Mouse (Mus musculus) forelimb bud, embryonic 11.5 days (tissue): Measurements from ENCODE around the gene Smyd1.
"Not testable (repeated sequence)": the region's sequence is repeated elsewhere in the genome, so short reads cannot be mapped to it uniquely, and the experiment has no call there.

Source experiments
- DNase-seq: peaks from one replicate; pipeline ENCODE4 v3.0.0-alpha.2; 2012; ENCODE audit warnings: low read depth, low spot score

Gene Smyd1

GRCm38 (mm10) chr6:71321826-71322283 lies at the start of gene Smyd1:
Smyd1 (minus strand) TSS chr6:71322233.
- DNase-seq: no peak

GRCm38 (mm10) chr6:71371085-71371605 lies 49.1 kb upstream of the Smyd1 start:
- DNase-seq: no peak

GRCm38 (mm10) chr6:71369416-71369815 lies 47.4 kb upstream of the Smyd1 start:
- DNase-seq: no peak

- no peak for DNase-seq
Observed at GRCm38 (mm10) chr6:71363995-71364394, 42.0 kb upstream of the Smyd1 start.

DNA sequence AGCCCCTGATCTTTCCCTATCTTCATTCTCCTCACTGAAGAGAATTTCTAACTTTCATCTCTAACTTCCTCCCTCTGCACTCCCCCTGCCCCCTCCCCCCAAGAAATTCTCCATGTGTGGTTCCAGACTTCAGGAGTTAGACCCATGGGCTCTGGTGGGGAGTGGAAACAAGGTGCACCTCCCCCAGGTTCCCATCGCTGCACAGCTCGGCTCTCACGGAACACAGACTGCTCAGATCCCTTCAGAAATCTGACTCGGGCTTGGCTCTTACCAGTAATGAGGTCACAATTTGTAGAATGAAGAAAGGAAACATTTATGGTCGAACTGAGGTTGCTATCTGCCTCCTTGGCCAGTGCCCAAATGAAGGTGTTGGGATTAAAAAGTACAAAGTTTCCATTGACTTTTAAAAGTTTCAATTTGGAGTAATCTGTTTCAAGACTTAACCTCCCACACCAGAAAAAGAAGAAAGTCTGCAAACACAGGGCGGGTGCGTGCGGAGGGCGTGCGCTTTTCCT lies 39.2 kb upstream of the Smyd1 start:
- no peak for DNase-seq

DNA sequence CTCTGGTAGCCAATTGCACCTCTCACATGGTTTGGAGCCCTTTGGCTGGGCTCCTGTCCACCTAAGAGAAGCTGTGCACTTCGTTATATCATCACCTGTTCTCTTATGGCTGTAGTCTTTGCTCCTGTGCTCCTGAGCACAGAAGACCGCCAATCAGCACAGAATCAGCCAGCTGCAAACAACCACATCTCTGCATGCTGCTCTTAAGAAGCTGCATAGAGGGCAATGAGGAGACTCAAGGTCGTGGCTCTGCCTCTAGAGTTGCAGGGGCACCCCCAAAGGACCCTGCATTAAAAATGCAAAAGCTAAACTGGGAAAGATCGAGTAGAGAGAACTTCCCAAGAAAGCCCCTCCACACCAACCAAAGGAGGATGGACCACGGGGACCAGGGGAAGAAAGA lies 38.7 kb upstream of the Smyd1 start:
- DNase-seq: no peak

DNA sequence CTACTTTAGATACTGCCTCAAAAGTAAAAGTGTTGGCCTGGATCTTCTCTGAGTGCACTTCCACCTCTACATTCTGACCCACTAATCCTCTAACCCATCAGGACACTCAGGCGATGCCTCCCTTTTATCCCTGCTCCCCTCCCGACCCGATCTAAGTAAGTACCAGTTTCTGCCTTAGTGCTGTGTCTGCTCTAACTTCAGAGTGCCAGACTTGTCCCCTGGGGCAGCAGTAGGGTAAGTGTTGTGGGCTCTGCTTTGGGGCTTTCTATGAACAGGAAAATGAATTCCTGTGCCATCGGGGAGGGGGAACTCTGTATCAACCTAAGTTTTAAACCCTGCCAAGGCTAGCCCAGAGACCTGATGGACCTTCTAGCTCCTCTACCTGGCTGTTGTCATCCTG lies 38.2 kb upstream of the Smyd1 start:
- DNase-seq: no peak

GRCm38 (mm10) chr6:71357493-71357892 lies 35.5 kb upstream of the Smyd1 start:
- no peak for DNase-seq

DNA sequence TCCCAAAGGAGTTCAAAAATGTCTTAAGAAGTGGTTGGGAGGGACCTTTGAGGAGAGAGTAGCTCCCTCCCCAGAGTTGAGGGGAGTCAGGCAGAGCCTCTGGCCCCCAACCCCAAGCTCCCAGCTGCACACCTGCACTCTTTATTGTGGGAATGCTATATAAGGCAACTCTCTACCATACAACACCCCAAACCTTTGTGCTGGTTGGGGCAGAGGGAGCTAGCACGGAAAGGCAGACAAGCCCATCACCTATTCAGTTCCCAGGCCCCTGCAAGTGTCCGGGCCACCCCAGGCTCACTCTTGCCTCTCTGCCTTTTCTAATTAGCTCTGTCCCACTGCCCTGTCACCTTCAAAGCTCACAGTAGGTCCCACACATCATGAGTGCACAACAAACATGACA lies 31.7 kb upstream of the Smyd1 start:
- no peak for DNase-seq

GRCm38 (mm10) chr6:71352866-71353427 lies 30.9 kb upstream of the Smyd1 start:
- DNase-seq: no peak

GRCm38 (mm10) chr6:71352201-71352600 lies 30.2 kb upstream of the Smyd1 start:
- DNase-seq: no peak

DNA sequence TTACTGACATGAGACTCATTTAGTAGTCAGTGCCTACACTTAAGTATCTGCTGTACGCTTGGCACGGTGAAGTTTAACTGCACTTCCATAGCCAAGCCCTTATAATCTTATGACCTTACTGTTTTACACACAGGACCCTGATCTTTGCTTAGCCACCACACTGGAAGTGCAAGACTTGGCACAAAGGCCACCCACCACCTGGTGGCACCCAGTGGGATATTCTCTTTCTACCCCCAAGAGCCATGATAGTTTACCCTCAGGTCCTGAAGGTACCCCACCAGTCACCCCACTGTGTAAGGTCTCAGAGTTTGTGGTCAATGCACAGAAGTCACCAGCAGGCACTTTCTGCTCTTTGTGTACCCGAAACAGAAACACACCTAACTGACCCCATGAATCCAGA lies 29.2 kb upstream of the Smyd1 start:
- no peak for DNase-seq

DNA sequence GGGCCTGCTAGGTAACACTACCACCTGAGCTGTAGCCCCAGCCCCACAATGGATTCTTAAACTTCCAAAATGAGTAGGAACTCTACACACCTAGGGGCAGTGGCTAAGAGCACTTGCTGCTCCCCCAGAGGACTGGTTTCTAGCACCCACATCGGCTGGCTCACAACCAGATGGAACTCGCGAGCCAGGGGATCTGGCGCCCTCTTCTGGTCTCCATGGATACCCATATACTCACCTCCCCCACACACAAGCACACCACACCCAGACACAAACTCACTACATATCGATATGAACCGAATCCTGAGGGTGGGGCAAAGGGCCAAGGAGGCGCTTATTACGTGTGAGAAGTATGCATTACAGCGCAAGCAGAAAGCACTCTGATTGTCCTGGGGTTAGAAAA lies 26.0 kb upstream of the Smyd1 start:
- DNase-seq: no peak

DNA sequence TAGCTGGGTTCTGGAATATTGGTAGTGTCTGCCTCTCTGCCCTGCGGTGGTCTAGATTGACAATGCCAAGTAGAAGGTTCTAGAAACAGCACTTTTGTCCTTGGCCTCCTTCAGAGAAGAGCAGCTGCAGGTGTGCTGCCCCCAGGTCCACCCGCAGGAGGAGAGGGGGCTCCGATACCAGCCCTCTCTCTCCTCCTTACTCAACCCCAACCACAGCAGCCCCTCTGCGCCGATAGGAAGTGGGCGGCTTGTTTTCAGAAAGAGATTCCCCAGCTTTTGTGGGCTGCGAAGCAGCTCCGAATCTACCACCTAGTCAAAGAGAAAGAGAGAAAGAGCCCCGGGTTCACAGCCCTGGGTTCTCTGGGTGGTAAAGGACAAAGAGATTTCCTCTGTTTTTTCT lies 19.1 kb upstream of the Smyd1 start:
- no peak for DNase-seq

DNA sequence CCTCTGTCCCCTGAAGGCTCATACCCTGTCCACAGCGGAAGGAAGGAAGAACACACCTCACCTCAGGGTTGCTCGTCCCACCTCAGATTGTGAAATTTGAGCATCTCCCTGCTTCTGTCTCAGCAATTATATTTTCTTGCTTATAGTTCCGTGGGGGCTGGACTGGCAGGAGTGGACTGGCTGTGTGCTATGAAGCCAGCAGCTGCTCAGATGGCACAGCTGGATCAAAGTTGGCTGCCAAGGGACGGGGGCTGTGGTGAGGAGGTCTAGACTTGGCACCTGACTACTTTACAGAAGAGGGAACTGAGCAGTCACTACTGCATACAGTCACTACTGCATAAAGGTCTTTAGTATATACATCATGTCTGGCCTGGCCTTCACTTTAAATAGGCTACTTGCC lies 17.3 kb upstream of the Smyd1 start:
- DNase-seq: no peak

DNA sequence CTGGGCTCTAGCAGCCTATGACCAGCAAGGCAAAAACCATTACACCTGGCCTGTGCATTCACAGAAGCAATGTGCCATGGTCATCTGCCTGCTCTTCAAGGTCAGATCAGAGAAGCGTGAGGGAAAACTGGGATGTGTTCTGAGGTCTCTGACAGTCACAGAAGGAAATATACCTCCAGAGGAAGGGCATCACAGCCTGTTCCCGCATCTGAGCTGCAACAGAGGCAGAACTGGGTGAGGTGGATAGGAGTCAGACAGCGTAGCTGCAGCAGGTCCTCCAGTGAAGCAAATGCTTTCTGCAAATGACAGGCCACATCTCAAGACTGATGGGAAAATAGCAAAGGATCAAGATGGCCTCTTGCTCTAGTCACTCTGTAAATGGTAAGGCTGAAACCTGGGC lies 16.9 kb upstream of the Smyd1 start:
- no peak for DNase-seq

DNA sequence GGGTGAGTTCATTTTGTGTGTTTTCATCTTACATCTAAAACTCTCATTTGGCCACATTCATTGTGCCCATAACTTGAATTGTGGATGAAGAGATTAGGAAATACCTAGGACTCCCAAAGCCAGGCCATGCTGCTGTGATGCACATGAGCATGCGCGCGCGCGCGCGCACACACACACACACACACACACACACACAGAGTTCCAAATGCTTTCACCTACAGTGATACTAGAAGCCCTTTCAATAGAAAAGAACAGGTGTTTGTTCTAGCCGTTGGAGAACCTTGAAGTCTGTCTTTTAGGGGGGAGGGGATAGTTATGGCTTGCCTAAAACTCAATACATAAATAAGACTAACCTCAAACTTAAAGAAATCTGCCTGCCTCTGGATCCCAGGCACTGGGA lies 15.6 kb upstream of the Smyd1 start:
- no peak for DNase-seq

DNA sequence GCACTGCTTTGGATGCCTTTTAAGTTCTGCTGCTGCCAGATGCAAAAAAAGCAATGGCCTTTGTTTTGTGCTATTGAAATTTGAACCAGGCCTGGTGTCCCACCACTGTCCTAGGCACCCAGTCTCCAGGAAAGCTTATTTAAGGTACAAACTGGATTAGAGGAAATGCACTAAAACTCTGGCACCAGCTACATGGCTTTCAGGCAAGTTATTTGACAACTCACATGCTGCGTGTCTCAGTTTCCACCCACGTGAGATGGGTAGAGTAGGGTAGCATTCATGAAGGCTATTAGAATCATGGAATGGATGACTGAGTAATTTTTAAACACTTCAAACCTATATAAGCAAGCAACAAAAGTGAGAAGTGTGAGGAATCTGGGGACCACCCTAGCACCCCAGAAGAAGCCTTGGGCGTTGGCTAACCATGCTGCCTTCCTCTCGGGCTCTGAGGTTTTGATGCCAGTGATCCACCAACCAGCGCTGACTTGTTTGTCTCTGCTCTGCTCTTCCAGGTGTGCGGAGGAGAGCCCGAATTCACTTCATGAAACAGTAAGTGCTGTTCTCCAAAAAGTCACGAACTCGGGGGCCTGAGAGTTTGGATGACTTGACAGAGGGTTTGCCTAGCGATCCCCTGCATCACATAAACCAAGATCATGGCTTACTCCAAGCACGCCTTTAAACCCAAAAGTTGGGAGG lies 11.7 kb upstream of the Smyd1 start:
- no peak for DNase-seq

- no peak for DNase-seq
Observed at GRCm38 (mm10) chr6:71333031-71333430, 11.0 kb upstream of the Smyd1 start.

DNA sequence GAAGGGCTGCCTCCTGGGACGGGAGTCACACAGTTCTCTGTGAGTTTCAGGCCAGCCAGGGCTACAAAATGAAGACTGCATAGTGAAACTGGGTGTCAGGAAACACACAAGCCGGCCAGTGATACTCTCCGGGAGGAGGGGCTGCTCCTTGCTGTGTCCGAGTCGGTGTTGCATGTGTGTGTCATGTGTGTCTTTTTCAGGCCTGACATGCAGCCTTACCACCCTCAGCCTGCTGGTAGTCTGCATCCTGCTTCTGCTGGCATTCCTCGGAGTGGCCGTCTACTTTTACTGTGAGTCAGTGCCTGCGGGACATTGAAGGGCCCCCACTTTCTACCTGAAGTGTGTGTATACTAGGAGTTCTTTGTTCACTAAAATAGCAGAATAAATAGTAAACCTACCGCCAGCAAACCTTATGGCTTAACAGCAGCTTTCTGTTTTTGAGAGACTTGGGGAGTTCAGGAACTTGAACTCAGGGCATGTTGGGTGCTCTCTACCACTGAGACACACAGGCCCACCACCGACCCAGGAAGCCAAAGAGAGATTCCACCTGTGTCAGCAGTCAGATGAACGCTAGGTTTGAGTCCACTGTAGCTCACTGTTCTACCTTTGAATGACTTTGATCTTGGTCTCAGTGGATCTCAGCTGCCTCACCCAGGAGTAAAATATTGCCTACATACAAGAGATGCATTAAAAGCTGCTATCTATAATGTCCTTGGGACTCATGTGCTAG lies 10.4 kb upstream of the Smyd1 start:
- no peak for DNase-seq

DNA sequence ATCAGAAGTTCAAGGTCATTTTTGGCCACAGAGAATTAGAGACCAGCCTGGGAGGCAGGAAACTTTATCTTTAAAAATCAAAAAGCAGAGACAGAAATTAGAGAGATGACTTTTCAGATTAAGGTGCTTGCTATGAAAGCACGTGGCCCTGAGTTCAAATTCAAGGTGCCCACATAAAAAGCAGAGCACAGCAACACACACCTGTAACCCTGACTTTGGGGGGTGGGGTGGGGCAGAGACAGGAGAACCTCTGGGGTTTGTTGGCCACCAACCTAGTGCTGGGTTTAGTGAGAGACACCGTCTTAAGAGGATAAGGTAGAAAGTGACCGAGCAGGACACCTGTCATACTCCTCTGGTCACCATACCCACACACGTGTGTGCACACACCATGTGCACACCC lies 9.5 kb upstream of the Smyd1 start:
- not testable (repeated sequence) for DNase-seq

DNA sequence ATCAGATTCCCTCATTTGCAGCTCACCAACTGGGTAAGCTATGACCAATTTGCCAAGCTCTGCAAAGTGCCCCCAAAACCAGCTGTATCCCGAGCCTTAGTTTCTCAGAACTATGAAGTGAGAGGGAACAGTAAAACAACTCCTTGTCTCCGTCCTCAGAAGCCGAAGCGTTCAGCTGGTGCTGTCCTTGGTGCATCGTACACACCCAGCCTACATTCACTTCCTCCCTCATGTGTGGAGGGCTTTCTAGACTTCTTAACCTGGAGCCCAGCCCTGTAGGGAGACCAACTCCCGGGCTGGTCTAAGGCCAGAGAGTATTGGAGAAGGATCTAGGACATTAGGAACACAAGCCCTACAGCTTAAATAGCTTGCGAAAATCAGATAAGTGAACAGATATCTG lies 8.5 kb upstream of the Smyd1 start:
- DNase-seq: no peak

GRCm38 (mm10) chr6:71329881-71330280 lies 7.8 kb upstream of the Smyd1 start:
- no peak for DNase-seq
